Mouse (Mus musculus) monocyte, adult 5-6 weeks (primary cell): ENCODE measurements around the gene Tnc. TPM values are rescaled to one million over a fixed set of nuclear protein-coding genes. Genes with fewer than 3 reads are reported as not detected.

Experiments
- ATAC-seq: fragments of 153-309, 156-312 bp; replicated peaks from 2 replicates; pipeline ENCODE4 v1.8.0; 2017; ENCODE audit warnings: mild to moderate bottlenecking; ENCODE audit not compliant: low TSS enrichment, insufficient number of reproducible peaks, severe bottlenecking, poor library complexity, low FRiP score
- total RNA-seq: library from RNA; stranded (forward); fragments of 200-1000, 200-491, 200-594 nt; gene quantifications from 3 replicates; pipeline ENCODE4 v1.2.3, GENCODE M21; 2017

Gene Tnc
- not detected in 3 replicates for total RNA-seq

GRCm38 (mm10) chr4:64046831-64047493, at the start of gene Tnc:
Gene Tnc, minus strand, starts transcription at chr4:64047015.
- ATAC-seq, result no peak

- no peak for ATAC-seq
These were observed 47.4 kb upstream of the Tnc start for GRCm38 (mm10) chr4:64094221-64094620.

DNA sequence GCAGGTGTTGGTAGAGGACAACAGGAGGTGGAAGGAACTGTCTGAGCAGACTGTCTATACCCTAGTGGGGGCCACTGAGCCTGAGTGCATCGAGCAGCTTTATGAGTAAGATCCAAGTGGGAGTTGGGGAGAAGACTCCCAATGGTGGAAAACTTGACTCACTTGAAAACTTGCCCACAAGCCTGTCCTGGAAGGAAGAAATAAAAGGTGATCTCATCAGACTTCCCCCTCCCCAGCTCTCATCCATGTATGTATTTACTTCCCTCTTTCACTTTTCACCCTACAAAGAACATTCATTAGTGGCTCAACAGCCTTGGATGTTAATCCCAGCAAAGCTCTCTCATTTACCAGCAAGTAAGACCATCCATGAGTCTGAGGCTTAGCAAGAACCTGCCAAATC, 46.0 kb upstream of the Tnc start:
- no peak for ATAC-seq

GRCm38 (mm10) chr4:64089378-64089777, 42.6 kb upstream of the Tnc start:
- ATAC-seq, result no peak

DNA sequence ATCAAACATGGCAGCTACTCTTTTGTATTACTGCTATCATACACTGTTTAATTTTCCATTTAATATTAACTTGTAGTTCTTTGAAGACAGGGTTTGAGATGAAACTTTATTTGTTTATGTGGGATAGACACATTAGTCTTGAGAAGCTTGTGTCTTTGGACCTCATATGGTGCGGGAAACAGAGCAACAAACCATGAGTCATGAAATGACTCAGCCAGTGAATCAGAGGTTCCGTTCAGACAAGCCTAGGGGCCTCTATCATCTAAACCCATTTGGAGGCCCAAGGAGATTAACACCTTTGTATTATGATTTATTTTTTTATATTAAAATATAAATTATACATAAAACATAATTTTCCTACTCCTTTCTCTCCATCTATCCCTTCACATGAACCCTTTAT, 40.9 kb upstream of the Tnc start:
- no peak for ATAC-seq

DNA sequence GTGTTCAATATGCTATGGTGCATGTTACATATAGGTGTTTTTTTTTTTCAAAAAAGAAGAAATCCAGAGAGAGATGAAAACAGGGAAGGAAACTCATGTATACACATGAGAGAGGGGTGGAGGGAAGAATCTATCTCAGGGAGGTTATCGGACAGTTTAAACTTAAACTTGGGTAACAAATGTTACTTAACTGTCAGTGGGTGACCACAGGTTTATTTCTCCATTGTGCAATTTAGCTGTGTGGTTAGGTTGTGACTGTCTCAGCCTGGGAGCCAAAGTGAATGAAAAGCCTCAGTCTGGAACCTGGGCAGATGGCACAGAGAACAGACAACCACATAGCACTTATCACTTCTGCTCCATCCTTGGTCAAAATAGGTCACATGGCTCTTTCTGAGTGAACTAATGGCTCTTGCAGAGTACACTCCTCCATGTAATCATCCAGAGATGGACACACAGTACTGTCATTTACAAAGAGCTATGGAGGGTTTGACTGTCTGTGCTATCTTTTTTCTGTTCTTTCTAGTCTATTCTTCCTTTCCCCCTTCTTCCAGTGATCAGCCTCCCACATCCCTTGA, 39.3 kb upstream of the Tnc start:
- no peak for ATAC-seq

DNA sequence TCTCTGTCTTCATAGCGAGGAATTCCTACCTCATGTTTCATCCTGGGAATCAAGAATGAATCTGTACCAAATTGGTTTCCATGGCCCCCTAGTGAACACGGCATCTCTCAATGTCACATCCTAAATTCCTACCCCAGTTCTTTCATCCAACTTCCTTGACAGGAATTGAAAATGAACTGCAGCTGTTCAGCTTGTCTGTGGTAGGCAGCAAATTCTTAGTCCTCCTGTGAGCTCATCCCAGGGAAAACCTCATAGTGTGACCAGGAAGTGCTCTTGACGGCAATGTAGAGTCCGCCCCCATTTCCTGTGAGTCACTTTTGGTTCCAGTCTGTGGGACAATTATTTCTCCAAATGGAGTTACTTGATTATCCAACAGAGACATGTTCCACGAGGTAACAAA, 37.0 kb upstream of the Tnc start:
- ATAC-seq, result no peak

DNA sequence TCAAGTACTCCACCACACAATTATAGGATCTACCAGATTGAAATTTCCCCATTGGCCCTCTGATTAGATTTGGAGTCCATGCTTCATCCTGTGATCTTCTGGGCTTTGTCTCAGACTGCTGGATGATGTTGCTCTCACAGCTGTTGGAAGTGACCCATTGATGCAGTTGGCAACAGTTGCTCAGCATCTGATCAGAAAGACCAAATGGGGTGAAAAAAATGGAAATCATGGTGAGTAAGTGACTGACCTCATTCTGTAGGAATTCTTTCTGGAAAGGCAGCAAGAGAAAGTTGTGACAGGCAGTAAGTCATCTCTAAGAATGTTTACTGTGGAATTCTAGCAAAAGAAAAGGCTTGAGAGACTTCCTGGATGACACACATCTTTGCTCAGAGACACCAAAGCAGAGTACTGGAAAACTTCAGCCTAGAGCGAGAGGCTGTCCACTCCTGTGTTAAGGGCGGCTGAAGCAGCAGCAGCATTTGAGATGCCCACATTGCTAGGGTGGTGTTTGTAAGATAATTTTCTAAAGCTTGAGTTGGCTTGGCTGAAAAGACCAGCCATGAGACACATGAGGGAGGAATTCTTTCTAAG, 31.3 kb upstream of the Tnc start:
- no peak for ATAC-seq

- ATAC-seq, result no peak
These were observed 29.7 kb upstream of the Tnc start for GRCm38 (mm10) chr4:64076349-64077025.

GRCm38 (mm10) chr4:64074725-64075124, 27.9 kb upstream of the Tnc start:
- ATAC-seq, result no peak

- ATAC-seq, result no peak
These were observed 20.6 kb upstream of the Tnc start for GRCm38 (mm10) chr4:64067394-64067793.

DNA sequence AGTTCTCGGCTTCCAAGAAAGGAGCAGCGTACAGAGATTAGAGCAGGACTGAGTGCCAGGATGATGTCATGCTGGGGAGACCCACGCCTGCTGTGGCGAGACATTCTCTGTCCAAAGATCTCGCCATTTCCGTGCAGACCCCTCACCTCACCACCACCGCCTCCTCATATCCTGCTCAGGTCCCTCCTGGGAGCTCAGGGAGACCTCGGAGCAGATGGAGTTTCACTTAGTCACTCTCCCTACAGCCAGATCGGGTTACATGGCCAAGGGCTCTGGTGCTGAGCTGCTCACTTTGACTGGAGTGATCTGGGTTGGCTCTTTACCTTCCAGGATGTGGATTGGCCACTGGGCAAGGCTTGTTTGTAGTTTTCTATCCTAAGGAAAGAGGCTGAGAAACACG, 18.5 kb upstream of the Tnc start:
- no peak for ATAC-seq

GRCm38 (mm10) chr4:64058856-64059231, 12.0 kb upstream of the Tnc start:
- no peak for ATAC-seq

DNA sequence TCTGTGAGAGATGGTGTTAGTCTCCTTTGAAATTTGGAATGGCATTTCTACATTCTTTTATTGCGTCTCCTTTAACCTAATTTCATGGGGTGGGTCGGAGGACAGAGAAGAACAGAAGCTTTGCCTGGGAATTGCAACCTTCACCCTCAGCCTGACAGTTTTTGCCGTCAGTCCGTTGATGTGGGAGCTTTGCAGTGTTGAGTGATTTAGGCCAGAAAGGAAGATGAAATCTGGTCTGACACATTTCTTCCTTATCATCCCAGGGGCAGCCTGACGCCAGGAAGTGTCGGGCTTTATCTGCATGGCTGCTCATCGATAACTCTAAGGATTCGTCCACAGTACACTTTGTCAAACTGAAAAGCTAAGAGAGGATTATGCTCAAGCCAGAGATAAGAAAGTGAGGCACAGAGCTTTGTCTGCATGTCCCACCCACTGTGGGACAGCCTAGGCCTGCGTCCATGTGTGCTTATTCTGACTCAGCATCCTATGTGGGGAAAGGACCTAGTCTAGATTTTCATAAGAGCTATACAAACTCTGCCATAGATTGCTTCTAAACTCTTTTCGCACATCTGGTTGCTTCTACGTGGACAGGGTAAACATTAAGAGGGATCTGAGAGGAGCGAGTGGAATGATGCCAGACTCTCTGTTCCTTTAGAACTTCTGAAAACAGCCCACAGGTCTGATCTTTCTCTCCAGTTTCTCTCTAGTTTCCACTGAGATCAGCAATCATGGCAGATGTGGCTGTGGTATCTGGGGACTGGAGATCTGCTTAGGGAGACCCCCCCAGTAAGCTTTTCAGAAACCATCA, 11.4 kb upstream of the Tnc start:
- ATAC-seq, result no peak

DNA sequence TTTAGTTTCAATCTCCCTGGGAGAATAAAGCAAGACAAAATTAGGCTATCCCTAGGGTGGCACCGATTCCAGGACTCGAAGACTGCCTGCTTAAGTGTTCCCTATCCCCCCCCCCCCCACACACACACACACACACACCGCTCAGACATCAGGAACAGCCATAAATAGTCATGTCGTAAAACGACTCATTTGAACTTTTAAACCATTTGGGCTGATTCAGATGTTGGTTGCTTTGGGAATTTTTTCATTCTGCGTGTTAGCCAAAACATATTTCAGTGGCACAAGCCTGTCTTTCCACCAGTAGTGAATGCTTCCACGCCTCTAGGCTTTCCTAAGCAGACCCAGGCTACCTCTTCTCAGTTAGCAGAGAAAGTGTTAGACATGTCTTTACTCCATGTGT, 1.4 kb upstream of the Tnc start:
- ATAC-seq, result no peak

DNA sequence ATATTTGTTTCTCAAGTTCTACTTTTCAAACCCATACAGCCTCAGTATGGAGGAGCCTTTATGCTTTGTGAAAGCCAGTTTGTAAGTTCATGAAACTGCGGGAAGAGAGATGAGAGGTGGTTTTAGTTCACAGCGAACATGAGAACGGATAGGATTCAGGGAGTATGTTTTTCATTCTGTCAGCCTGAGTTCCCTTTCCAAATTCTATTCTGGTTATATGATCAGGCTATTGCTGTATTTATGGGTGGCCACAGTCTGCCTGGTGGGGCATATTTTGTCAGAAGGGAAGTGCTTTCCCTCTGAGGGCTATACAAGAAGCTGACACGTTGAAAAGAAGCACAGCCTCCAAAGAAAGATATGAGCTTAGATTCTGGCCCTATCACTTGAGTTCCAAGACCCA, 2.9 kb downstream of the Tnc start:
- ATAC-seq, result no peak

DNA sequence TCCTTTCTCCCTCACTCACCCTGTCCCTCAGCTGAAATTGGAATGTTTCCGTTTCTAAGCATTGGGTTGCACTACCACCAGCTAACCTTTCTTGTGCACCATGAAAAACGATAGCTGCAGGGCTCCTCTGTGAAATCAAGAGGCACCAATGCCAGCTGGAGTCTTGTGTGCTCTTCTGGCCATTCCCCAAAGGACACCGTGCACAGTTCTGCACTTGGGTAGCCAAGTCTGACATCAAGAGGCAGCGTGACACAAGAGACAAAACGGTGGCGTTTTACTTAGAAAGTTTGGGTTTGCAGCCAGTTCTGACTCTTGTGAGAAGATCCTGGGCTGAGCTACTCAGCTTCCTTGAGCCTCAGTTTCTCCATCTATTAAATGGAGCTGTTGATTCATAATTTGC, 3.4 kb downstream of the Tnc start:
- ATAC-seq, result no peak

DNA sequence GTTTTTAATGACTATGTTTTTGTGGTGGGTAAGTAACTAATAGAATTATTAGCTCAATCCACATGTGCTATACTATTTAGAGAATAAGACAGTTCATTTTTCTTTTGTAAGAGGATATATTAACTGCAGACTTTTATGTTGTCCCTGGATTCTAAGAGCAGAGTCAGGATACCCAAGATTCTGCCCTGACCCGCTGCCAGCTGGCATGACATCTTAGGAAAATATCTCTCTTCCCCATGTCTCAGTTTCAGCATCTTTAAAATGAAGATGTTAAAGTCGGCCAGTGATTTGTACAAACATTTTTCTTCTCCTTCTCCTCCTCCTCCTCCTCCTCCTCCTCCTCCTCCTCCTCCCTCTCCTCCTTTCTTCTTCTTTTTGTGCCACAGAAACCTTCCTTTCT, 7.7 kb downstream of the Tnc start:
- ATAC-seq, result no peak

- ATAC-seq, result no peak
These were observed 9.3 kb downstream of the Tnc start for GRCm38 (mm10) chr4:64037513-64037912.
